Mouse (Mus musculus) regulatory T cell (primary cell): ENCODE measurements around the gene Arhgap45.

Experiments used
- in situ Hi-C: fragments of 300-600 bp; cut with MboI, MseI; formaldehyde crosslinking; loops from one replicate; pipeline ENCODE4 v1.15.1; 2025; ENCODE audit warnings: high pct_unique_total_duplicates

The Arhgap45 gene

DNA sequence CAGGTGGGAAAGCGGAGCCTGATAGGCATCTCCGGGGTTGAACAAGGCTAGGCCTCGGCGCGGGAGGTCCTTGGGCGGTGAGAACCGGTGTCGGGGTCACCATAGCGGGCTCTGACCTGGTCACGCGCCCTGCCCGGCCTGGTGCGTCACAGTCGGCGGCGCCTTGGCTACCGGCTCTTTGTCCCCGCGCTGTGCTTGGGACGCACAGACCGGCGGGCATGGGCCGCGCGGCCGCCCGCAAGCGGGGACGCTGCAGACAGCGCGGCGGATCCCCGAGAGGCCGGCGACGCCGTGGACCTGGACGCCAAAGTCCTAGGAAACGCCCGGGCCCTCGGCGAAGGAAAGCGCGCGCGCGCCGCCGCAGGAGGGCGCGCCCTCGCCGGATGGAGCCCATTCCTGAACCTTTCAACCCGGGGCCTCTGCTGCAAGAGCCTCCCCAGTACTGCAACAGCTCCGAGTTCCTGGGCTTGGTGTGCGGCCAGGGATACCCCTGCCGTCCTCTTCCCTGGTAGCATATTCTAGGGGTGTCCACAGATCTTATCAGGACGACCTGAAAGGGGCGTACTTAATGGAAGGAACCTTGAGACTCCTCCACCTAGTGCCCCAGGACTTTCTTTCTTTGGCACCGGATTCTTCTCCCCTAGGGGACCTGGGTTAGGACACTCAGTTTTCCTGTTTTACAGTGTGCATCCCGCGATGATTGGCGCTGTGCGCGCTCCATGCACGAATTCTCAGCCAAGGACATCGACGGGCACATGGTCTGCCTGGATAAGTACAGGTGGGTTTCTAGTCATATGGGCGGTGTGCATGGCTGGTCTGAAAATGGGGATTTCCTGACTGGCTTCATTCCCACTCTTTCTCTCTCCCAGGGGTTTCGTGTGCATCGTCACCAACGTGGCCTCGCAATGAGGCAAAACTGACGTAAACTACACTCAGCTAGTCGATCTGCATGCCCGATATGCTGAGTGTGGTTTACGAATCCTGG is 37.7 kb downstream of the Arhgap45 start:
- in situ Hi-C loops = loop anchor here (25.0 kb wide), 1 partner anchor 1467 kb away; the partner anchor contains the start of gene Syde1

DNA sequence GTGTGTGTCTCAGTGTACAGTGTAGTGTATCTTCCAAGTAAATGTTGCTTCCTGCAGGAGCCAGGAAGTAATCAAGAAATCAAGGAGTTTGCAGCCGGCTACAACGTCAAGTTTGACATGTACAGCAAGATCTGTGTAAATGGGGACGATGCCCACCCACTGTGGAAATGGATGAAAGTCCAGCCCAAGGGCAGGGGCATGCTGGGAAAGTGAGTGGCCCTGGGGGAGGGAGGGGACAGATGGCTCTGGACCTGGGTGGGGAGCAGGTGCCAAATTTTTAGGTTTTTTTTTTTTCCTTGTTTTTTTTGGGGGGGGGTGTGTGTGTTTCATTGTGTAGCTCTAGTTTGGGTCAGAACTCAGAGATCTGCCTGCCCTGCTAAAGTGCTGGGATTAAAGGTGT is 38.5 kb downstream of the Arhgap45 start:
- in situ Hi-C loops = loop anchor here (25.0 kb wide), 1 partner anchor 1468 kb away; the partner anchor contains the start of gene Syde1

DNA sequence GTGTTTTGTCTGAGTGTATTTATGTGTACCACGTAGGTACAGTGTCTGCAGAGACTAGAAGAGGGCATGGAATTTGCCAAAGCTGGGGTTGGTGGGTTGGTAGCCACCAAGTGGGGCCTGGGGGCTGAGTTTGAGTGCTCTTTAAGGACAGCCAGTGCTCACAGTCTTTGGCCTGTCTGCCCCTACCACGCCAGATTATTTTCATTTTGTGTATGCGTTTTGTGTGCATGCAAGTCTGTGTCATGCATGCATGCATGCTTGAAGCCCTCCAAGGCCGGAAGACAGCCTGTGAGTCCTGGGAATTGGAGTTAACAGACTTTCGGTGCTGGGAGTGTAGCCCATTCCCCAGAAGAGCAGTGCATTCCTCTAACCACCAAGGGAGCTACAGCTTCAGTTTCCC is 38.9 kb downstream of the Arhgap45 start:
- in situ Hi-C loops = loop anchor here (25.0 kb wide), 1 partner anchor 1468 kb away; the partner anchor contains the start of gene Syde1

DNA sequence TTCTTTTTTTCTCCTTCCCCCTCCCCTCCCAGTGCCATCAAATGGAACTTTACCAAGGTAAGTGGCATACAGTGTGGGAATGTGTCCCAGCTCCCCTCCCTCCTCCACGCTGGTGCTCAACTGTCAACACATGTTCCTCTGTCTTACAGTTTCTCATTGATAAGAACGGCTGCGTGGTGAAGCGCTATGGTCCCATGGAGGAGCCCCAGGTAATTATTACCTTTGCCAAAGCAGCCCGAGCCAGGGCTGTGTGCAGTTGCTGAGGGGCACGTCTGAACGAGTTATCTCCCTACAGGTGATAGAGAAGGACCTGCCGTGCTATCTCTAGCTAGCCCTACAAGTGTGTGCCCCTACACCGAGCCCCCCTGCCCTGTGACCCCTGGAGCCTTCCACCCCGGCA is 39.4 kb downstream of the Arhgap45 start:
- in situ Hi-C loops = loop anchor here (25.0 kb wide), 1 partner anchor 1469 kb away; the partner anchor contains the start of gene Syde1

DNA sequence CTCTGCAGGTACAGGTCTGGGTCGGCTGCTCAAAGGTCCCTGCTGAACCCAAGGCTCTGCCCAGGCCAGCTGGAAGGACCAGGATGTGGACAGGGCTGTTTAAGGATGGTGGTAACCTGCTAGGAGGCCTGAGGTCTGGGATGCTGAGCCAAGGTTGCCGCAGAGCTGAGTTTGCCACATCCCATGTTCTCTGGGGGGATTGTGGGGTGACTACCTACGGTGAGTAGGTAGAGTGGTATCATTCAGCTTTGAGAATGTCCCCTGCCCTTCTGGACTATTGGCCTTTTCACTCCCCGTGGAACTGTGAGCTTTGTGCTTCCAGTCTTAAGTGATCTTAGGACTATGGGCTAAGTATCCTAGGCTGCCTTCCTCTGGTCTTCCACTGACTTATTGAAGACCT is 40.1 kb downstream of the Arhgap45 start:
- in situ Hi-C loops = loop anchor here (25.0 kb wide), 1 partner anchor 1469 kb away; the partner anchor contains the start of gene Syde1

DNA sequence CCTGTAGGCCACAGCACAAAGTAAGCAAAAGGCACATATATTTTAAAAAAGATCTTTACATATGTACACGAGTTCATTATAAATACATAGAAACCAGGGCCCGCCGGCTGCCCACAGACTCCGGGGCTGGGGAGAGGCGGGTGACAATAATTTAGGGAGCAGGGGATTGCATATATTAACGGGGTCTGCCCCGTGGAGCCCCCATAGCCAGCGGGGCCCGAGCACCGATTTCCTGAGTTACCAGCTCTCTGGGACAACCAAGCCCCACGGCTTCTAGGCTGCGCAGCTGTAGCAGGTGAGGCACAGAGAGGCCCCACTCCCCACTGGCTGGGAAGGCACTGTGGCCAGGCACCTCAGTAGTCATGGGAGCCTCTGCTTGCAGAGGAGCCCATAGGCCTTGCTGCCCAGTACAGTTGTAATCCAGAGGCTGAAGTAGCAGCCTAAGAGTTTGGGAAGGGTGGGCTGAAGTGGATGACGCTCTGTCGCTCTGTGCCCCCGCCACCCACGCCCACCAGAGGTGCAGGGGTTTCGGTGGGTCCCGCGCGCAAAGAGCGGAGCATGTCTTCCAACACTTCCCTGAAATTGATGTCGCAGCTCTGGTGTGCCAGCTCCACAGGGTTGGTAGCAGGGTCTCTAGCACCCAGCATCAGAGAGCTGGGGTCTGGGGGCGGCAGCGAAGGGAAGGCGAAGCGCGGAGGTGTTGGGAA is 40.7 kb downstream of the Arhgap45 start:
- in situ Hi-C loops = loop anchor here (25.0 kb wide), 1 partner anchor 1470 kb away; the partner anchor contains the start of gene Syde1

DNA sequence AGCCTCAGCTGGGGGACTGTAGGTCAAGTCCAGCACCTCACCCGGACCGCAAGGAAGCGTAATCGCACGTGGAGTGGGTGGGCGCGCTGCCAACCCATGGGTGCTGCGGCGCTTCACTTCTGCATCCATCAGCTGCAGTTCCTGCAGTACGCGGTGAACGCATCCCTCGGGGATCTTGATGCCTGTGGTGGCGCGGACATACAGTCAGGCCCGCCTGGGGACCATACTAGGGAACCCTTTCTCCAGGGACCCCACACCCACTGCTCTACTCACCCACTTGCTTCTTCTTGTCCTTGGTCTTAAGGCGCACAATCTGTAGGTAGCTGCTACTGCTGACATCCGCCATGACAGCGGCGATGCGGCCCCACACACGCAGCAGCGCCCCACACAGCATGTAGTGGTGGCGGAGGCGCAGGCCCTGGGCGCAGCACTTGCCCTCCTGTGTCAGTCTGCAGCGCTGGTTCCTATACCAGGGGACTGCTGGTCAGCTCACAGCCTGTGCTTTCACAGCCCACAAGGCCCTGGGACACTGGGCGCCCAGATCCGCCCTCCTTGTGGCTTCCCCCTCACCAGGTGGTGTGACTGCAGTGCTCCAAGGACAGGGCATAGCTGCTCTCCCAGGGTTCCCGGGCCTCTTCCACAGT is 41.4 kb downstream of the Arhgap45 start:
- in situ Hi-C loops = loop anchor here (25.0 kb wide), 1 partner anchor 1471 kb away; the partner anchor contains the start of gene Syde1

DNA sequence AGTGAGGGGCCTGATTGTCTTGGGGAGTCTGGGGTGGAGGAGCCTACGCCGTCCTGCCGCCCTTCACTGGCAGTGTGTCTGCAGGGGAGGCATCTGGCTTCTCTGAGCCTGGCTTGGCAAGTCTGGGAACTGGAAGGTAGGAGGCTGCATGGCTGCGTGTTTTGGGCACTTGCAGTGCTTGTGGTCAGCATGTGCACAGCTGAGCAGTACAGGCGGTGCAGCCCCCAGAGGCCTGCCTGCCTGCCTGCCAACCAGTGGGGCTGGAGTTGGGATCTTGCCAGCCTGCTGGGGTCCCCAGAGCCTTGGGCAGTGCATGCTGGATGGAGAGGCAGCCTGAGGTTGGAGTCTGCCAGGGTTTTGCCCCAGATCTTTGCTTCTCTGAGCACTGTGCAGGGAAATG is 46.7 kb downstream of the Arhgap45 start:
- in situ Hi-C loops = loop anchor here (25.0 kb wide), 1 partner anchor 1476 kb away; the partner anchor contains the start of gene Syde1

DNA sequence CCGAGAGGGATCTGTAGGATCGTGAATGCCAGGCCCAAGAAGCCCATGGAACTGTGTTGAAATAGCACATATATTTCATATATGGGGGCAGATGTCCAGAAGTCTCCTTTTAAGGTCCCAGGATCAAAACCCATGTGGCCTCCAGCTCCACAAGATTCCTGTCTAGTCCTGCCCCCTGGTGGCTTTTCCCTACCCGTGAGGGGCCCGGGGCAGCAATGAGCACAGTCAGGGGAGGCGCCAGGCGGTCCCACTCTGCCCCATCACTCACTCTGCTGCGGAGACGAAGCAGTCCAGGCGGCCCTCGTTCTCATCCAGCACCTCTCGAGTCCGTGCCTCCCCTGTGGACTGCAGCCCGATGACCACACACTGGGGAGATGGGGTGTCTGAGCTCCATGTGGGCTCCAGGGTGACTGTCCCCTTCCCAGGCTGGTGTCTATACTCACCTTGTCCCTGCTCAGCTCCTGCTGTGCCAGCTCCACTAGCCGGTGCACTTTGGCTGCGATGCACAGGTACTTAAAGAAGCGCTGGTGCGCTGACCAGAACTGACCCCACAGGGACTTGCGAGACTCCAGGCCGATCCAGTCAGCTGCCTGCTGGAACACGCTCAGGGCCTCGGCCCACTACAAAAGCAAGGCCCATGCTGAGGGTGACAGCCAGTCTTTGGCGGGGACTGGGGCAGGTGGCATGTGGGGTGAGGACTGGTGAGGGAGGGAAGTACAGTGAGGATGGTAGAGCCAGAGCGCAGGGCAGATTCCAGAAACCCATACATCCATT is 47.6 kb downstream of the Arhgap45 start:
- in situ Hi-C loops = loop anchor here (25.0 kb wide), 1 partner anchor 1477 kb away; the partner anchor contains the start of gene Syde1

DNA sequence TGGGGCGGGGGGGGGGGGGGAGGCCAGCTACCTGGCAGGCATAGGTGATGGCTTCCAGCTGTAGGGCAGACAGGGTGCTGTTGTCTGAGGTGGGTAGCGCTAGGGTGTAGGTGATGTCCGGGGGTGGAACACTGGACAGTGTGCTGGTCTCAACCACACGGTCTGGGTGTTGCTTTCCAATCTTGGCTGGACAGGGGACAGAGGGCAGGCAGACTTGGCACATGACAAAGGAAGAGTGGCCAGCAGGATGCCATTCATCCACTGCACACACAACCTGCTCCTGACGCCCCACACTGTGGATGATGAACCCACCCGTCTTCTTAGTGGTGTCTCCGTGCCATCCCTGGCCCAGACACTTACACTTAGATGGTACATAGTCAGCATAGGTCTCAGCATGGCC is 52.8 kb downstream of the Arhgap45 start:
- in situ Hi-C loops = loop anchor here (25.0 kb wide), 1 partner anchor 1482 kb away; the partner anchor contains the start of gene Syde1

DNA sequence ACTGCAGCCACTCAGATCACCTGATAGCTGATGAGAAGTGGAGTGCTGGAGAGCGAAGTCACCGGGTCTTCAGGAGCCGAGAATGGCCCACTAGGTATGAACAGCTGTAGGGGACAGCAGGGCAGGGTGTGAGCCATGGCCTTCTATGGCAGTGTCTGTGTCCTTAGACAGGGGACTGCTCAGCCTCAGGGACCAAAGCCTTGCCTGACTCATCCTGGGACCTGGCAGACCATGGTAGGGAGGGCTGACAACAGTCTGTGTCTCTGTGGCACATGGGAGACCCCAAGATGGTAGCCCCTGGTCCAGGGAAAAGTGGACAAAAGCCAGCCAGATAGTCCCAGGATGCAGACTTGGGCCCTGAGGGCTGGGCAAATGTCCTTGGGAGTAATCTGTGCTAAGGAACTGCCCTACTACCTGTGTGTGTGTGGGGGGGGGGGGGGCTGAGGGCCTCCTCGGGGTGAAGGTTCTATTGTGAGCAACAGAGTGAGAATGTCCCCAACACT is 53.5 kb downstream of the Arhgap45 start:
- in situ Hi-C loops = loop anchor here (25.0 kb wide), 1 partner anchor 1483 kb away; the partner anchor contains the start of gene Syde1

DNA sequence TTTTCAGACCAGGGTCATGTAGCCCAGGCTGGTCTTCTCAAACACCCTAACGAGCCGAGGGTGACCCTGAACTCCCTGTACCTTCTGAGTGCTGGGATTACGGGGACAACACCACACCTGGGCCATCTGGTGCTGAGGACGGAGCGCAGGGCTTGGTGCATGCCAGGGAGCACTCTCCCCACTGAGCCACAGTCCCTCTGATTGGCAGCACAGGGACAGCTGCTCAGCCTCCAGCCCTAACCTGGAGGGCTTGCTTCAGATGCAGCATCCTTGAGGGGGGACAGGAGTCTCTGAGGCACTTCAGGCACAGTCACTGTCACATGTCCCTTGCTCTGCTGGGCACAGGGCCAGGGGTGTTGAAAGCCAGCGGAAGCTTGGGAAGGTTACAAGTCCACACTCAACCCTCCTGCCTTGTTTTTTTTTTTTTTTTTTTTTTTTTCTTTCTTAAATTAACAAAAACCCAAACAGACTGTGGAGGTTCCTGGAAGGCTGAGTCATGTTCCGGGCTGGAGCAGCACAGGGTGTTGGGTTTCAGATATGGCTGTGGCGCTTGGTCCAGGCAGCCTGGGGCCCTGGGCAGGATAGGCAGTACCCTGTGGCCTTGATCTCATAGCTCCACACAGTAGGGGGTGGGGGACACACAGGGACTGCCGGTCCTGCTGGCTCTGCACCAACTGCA is 54.5 kb downstream of the Arhgap45 start:
- in situ Hi-C loops = loop anchor here (25.0 kb wide), 1 partner anchor 1484 kb away; the partner anchor contains the start of gene Syde1

DNA sequence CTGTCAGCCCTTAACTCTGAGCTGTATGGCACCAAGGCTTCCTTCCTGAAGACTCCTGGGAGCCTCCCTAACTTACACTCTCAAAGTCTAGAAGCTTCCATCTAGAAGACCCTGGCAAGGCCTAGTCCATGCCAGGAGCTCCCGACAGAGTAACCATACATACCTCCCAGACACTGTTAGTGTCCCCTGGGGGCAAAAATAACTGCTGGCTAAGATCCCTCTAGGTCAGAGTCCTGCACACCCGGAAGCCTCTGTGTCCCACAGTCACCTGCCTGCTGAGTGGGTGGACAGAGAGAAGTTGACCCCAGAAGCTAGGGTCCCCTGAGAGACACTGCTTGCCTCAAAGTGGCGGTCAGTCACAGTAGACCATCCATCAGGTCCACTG is 55.1 kb downstream of the Arhgap45 start:
- in situ Hi-C loops = loop anchor here (25.0 kb wide), 1 partner anchor 1484 kb away; the partner anchor contains the start of gene Syde1

DNA sequence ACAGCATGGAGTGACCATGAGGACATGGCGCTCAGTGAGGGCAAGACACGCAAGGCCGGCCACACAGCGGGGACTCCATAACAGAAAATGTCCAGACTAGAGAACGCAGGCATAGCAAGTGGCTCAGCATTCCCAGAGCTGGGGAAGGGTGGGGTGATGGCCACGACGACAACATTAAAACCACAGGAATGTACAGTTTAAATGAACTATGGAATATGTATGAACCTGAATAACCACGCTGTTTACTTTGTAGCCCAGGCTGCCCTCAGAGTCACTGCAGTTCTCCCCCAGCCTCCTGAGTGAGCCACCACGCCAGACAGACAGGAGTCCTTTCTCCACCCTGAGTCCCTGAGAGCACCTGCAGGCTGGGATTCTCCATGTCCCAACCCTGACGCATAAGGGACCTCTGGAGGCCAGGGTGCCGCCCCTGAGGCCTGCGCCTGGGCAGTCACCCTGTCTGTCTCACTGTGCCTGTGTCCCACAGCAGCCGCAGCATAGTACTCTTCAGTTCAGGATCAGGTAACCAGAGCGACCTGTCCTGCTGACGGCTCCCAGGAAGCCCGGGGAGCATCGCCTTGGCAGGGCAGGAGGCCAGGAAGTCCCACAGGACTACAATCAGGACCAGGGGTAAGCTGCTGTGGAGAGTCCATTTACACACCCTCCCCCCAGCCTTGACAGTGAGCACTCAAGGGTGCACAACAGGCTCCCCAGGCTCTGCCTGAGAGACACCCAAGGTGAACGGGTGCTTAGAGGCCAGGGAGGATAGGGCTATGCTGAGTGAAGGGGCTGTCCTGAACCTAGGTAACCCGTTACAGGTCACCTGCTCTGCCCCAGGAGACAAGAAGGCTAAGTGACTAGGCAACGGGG is 56.4 kb downstream of the Arhgap45 start:
- in situ Hi-C loops = loop anchor here (25.0 kb wide), 1 partner anchor 1486 kb away; the partner anchor contains the start of gene Syde1

DNA sequence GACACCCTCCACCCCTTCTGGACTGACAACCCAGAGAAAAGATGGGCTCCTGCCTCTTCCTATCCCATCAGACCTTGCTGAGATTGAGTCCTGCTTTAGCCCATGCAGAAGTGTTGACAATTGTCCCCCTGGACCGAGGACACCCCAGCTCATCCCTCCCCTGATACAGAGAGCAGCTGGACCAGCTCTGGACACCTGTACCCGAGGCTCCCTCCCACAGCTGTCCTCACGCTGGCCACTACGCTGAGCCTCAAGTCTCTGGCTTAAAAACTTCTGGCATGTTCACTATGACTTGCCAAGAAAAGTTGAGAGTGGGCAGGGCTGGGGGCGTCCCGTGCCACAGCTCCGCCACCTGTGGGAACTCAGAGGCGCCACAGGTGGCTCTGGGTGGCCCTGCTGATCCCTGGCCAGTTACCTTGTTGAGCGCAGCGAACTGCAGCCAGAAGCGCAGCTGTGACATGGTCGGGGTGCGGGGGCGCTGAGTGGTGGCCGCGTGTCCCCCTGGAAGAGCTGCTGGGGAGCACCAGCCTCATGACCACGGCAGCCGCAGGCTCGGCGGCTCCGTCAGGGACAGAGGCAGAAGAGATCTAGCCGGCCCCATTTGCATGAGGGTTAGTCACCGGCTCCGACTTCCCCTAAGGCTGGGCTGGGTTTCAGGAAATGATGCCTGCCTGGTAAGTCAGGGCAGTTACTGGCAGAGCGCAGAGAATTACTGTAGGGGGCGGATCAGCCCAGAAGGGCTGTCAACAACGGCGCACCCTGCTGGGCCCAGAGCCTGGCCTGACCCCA is 58.6 kb downstream of the Arhgap45 start:
- in situ Hi-C loops = loop anchor here (25.0 kb wide), 1 partner anchor 1488 kb away; the partner anchor contains the start of gene Syde1

DNA sequence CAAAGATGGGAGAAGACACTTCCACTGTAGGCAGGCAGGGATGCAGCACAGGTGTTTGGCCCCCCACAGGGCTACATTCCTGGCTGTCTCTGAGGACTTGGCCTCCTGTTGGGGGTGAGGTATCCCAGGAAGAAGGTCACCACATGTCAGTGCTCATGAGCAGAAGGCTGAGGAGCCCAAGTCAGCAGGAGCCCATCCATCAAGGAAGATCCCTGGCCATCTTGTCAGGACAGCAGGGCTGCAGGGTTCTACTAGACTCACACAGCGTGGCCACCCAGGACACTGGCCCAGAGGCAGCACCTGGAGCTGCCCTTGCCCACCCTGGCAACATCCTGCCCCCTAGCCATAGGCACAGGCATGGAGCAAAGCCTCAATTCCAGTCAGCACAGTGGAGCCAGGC is 59.5 kb downstream of the Arhgap45 start:
- in situ Hi-C loops = no loop called here

DNA sequence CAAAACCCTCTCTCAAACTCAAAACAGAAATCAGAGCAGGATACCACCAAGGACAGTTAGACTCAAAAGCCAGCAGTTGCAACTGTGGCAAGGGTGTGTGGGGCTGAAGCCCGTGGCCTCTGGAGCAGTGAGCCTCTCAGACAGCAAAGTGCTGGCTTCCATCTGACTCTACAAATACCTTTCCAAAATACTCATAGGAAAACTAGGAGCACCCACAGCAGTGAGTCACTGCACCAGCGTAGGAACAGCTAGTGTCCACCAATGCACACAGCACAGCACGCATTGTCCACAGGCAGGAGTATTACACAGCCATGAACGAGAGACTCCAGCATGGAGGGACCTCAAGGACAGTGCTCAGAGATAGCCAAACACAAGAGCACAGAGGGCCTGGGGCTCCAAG is 59.9 kb downstream of the Arhgap45 start:
- in situ Hi-C loops = no loop called here

DNA sequence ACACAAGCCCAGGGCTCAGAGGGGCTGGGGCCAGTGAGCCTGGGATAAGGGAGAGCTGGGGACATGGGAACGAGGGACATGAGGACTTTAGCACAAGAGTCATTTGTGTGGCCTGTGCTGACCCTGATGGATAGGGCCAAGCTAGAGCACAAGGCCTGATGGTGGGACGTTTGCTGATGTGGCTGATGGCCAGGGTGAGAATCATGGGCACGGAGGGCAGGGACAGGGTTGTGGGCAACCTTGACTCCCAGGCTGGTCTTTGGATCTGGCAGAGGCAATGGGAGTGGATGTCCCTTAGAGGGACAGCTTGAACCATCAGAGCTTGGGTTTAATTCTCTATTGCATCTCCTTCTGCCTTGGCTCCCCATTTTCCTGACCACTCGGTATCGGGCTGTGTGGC is 60.9 kb downstream of the Arhgap45 start:
- in situ Hi-C loops = no loop called here
